Mouse (Mus musculus) forebrain, postnatal 0 days (tissue): ENCODE data around the gene Nt5c2. TPM values are rescaled to one million over a fixed set of nuclear protein-coding genes. Genes with fewer than 3 reads are reported as not detected.

Experiments
- ATAC-seq: fragments of 200-750 bp; cut with Nextera tagmentation; 2 replicates; pipeline ENCODE4 v1.8.0; 2017; ENCODE audit warnings: mild to moderate bottlenecking, moderate library complexity
- DNase-seq: peaks from one replicate; pipeline ENCODE4 v3.0.0-alpha.2; 2015
- H3K27ac ChIP-seq: fragments of 300-500 bp; sonication (generic); 2 replicates; pipeline ENCODE4 v1.5.1; 2014; ENCODE audit warnings: low read depth, mild to moderate bottlenecking, antibody characterized with exemption, low read length, moderate library complexity, mixed read lengths
- H3K27me3 ChIP-seq: fragments of 300-500 bp; sonication (generic); 2 replicates; pipeline ENCODE4 v1.6.1; 2014; ENCODE audit warnings: mild to moderate bottlenecking, low read length, mixed read lengths; ENCODE audit not compliant: insufficient read depth
- H3K36me3 ChIP-seq: fragments of 300-500 bp; sonication (generic); 2 replicates; pipeline ENCODE4 v1.6.1; 2014; ENCODE audit warnings: mild to moderate bottlenecking, moderate library complexity; ENCODE audit not compliant: insufficient read depth
- H3K4me1 ChIP-seq: fragments of 300-500 bp; sonication (generic); 2 replicates; pipeline ENCODE4 v1.6.1; 2014; ENCODE audit warnings: antibody characterized with exemption; ENCODE audit not compliant: insufficient read depth
- H3K4me2 ChIP-seq: fragments of 300-500 bp; sonication (generic); 2 replicates; pipeline ENCODE4 v1.6.1; 2014; ENCODE audit warnings: low read depth, mild to moderate bottlenecking, moderate library complexity
- H3K4me3 ChIP-seq: fragments of 300-500 bp; sonication (generic); 2 replicates; pipeline ENCODE4 v1.5.1; 2014; ENCODE audit warnings: low read depth, low read length, mixed read lengths
- H3K9ac ChIP-seq: fragments of 300-500 bp; sonication (generic); 2 replicates; pipeline ENCODE4 v1.6.1; 2014; ENCODE audit warnings: mild to moderate bottlenecking
- H3K9me3 ChIP-seq: fragments of 300-500 bp; sonication (generic); 2 replicates; pipeline ENCODE4 v1.6.1; 2016; ENCODE audit warnings: low read length
- CTCF ChIP-seq: sonication (generic); IDR thresholded peaks from 2 replicates; pipeline ENCODE4 v1.5.1; 2016; ENCODE audit warnings: antibody characterized with exemption, control low read depth, low read depth
- WGBS: fragments of 180-500 bp; shearing (Covaris S2); extraction: QIAGEN DNeasy Blood & Tissue Kit; methylation state at CpG from one replicate; pipeline ENCODE4 v1.1.7; 2014; 5-methylcytosine and 5-hydroxymethylcytosine counted together
- polyA plus RNA-seq: library from polyadenylated mRNA; unstranded; fragments of >200 nt; fragmentation: Nextera tagmentation; extraction: Ambion mirVana; gene quantifications from 2 replicates; pipeline ENCODE4 v1.2.1, GENCODE M21; 2015
- total RNA-seq: library from RNA; depleted of rRNA; stranded (reverse); fragments of >200 nt; gene quantifications from 2 replicates; pipeline ENCODE4 v1.2.3, GENCODE M21; 2014

The Nt5c2 gene
- total and polyA plus RNA-seq, 2 experiments from 2014 or later = 69.5 to 80.4 TPM

DNA sequence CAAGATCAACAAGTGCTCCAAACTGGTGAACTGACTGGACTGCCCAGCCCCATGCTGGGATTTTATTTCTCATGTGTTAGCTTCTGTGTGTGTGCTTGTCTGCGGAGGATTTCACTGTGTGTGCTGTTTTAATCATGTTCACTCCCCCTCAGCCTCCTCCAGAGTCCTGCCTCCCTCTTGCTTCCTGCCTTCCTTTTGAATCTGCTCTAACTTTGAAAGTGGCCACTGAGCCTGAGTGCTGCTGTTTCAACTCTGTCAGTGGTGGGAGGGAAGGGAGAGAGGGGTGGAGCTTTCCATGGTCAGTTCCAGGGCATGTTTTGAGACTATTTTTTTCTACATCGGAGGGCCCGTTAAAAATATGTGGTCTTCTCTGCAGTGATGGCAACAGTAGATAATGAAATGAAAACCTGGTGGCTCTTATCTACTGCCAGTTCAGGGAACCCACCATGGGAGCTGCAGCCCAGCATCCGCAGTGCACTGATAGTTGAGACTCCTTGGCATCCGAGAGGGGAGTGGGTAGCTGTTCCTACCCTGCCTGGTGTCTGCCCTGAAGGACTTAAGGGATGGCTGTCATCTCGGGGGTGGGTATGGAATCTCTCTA lies 150.1 kb downstream of the Nt5c2 start:
- H3K4me2 ChIP-seq = no peak overlapping the region
- 76% methylated on average over 6 of the region's 6 CpGs for WGBS
- no peak for ATAC-seq
- no peaks in the 10 kb centered on the region for H3K4me1 ChIP-seq
- no peak overlapping the region for H3K4me3 ChIP-seq
- no peak overlapping the region for H3K9ac ChIP-seq
- no peak for DNase-seq
- H3K27ac ChIP-seq = no peak overlapping the region
- TF ChIP-seq CTCF = no peak
- no peaks in the 10 kb centered on the region for H3K27me3 ChIP-seq
- H3K9me3 ChIP-seq = no peaks in the 10 kb centered on the region
- H3K36me3 ChIP-seq = no peaks in the 10 kb centered on the region; the same call in 1 of the 2 replicates

DNA sequence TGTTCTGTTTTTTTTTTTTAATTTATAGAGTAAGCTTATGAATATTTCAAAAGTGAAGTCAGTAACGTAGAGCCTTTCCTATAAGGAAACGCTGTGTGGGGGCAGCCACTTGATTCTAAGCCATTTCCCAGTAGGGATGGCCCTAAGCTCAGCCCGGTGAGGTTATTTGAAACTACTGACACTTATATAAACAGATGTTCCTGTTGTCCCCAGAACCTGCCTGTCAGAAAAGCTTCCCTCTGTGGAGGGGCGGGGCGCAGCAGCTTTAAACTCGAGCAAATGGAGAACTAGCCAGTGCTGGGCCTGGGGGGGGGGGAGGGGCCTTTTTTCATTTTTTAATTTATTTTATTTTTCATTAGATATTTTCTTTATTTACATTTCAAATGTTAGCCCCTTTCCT lies 150.9 kb downstream of the Nt5c2 start:
- DNase-seq = no peak
- 75% methylated on average over 6 of the region's 6 CpGs for WGBS
- H3K9me3 ChIP-seq = no peaks in the 10 kb centered on the region
- no peak for TF ChIP-seq CTCF
- ATAC-seq = no peak
- no peaks in the 10 kb centered on the region for H3K4me1 ChIP-seq
- no peak overlapping the region for H3K4me2 ChIP-seq
- H3K9ac ChIP-seq = no peak overlapping the region
- no peak overlapping the region for H3K27ac ChIP-seq
- H3K4me3 ChIP-seq = no peak overlapping the region
- no peaks in the 10 kb centered on the region for H3K27me3 ChIP-seq
- no peaks in the 10 kb centered on the region; the same call in 1 of the 2 replicates for H3K36me3 ChIP-seq

DNA sequence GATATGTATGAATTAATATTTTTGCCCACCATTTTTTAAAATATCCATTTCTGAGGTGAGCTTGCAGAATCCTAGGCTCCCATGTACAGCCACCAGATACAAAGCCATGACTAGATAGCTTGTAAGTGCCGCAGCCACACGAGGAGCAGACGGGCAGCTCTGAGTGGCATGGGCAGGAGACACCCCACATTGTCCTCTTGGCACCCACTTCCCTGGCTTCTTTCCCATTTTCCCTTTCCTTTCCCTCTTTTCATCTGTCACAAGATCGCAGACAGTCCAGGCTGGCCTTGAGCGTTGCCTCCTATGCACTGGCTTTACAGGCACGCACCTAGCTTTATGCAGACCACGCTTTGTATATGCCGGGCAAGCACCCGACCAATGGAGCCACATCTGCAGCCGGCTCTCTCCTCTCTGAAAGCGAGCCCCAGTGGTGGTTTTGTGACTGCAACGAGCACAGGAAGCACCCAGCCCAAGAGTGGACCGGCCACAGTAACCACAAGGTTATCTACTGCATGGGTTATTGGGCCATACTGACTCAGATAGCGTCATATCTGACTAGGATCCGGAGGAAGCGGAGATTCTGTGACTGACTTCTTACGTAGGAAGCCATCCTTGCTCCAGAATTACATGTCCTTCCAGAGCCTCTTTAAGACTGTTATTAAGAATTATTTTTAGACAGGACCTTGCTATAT lies 151.6 kb downstream of the Nt5c2 start:
- Histone ChIP-seq H3K4me1 (no peaks in the 10 kb centered on the region), H3K9me3 (no peaks in the 10 kb centered on the region), H3K36me3 (no peaks in the 10 kb centered on the region; the same call in 1 of the 2 replicates), H3K27ac (no peak overlapping the region), H3K9ac (no peak overlapping the region), H3K4me2 (no peak overlapping the region), H3K4me3 (no peak overlapping the region), H3K27me3 (no peaks in the 10 kb centered on the region)
- no peak for TF ChIP-seq CTCF
- ATAC-seq = no peak
- DNase-seq = no peak
- 80% methylated on average over 17 of the region's 17 CpGs for WGBS

DNA sequence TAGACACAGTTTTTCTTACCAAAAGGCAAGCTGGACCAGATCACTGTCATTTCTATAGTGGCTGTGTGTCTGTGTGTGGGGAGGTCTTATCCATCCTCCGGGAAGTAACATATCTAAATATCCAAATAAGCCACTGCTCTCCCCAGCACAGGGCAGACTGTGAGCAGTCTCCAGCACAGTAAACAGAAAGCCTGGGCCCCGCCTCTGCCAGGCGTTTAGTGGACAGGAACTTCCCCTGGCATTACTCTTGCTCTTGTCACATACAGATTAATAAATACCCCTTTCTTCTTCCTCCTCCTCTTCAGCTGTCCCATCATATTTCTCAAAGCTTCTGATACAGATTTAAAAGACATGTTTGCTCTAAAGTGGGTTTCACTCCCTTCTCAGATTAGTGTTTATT lies 152.4 kb downstream of the Nt5c2 start:
- no peak overlapping the region for H3K27ac ChIP-seq
- no peaks in the 10 kb centered on the region for H3K27me3 ChIP-seq
- no peak overlapping the region for H3K9ac ChIP-seq
- H3K36me3 ChIP-seq = no peaks in the 10 kb centered on the region; the same call in 1 of the 2 replicates
- no peaks in the 10 kb centered on the region for H3K4me1 ChIP-seq
- H3K4me3 ChIP-seq = no peak overlapping the region
- H3K9me3 ChIP-seq = no peaks in the 10 kb centered on the region
- no peak overlapping the region for H3K4me2 ChIP-seq
- ATAC-seq (no peak), DNase-seq (no peak)
- no peak for TF ChIP-seq CTCF
- 64% methylated on average over 3 of the region's 3 CpGs for WGBS

DNA sequence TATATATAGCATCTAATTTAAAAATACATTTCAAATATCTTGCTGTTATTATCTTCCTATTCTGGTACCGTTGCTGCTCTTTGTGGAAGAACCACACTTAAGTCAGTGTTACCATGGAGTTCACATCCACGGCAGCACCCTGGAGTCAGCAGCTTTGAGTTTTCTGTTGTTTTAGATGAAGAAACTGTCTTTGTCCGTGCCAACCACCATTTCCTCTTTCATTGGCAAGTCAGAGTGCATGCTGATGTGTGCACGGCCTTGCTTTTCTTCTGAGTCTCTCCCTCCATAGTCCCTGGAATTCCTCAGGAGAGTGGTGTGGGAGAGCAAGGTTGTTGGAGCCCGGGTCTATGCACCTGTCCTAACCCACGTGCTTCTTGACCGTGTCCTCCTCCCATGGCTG lies 156.8 kb downstream of the Nt5c2 start:
- H3K9me3 ChIP-seq = no peaks in the 10 kb centered on the region
- TF ChIP-seq CTCF = no peak
- 0 out of 2 replicates have a peak, but pooled peaks cover 3% of the 10 kb centered on the region for H3K4me1 ChIP-seq
- no peaks in the 10 kb centered on the region for H3K36me3 ChIP-seq
- ATAC-seq = no peak
- no peak overlapping the region for H3K9ac ChIP-seq
- DNase-seq = no peak
- H3K27me3 ChIP-seq = no peaks in the 10 kb centered on the region
- H3K4me3 ChIP-seq = no peak overlapping the region
- WGBS = 77% methylated on average over 7 of the region's 7 CpGs
- H3K27ac ChIP-seq = no peak overlapping the region
- H3K4me2 ChIP-seq = no peak overlapping the region

DNA sequence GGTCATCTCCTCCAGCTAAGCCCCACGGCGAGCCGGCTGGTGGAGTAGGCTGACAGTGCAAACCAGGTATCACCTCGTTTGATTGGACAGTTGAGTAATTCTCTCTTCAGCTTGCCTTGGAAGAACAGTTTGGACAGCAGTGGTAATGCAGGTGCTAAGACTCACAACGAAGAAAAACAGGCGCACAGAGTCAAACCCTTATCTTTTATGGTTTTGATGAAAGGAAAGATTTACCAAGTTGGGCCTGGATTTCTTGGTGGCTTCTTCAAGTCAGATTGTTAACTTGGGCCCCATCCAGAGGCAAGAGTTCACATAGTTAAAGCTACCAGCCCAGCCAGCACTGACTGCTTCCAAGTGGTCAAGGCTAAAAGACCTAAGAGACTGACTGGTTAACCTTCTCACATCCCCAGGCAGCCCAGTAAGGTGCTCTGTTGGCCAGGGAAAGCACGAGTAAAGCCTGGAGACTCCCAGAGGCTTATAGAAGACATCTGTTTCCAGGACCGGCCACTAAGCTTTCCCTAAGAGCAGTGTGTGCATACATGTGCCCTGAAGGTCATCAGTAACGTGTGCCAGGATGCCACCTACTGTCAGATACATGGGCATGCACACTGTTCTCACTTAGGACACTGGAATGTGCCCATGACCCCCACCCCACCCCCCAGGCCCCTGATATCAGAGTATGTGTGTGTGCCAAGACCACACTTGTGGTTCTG lies 157.5 kb downstream of the Nt5c2 start:
- H3K27me3 ChIP-seq = no peaks in the 10 kb centered on the region
- DNase-seq (no peak), ATAC-seq (peak; percentile 54; the same call in 1 of the 2 replicates)
- WGBS = 72% methylated on average over 9 of the region's 9 CpGs
- 0 out of 2 replicates have a peak, but pooled peaks cover 3% of the 10 kb centered on the region for H3K4me1 ChIP-seq
- no peak overlapping the region for H3K4me3 ChIP-seq
- no peaks in the 10 kb centered on the region for H3K9me3 ChIP-seq
- TF ChIP-seq CTCF = peak; percentile 50
- no peak overlapping the region for H3K4me2 ChIP-seq
- H3K9ac ChIP-seq = no peak overlapping the region
- H3K27ac ChIP-seq = no peak overlapping the region
- no peaks in the 10 kb centered on the region for H3K36me3 ChIP-seq

DNA sequence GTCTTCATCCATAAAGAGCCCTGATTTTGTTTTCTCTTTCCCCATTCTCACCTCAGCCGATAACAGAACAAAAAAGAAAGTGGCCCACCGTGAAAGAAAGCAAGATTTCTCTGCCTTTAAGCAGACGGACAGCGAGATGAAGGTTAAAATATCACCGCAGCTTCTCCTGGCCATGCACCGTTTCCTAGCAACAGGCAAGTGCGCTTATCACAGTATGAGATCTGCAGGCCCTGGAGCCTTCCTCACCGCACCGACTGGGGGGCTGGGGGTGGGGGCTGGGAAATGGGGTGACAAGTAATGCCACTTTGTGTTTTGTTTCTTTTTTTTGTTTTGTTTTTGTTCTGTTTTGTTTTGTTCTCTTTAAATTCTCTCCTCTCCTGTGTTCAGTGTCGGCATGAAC lies 158.2 kb downstream of the Nt5c2 start:
- no peak overlapping the region for H3K4me2 ChIP-seq
- H3K36me3 ChIP-seq = no peaks in the 10 kb centered on the region
- DNase-seq = no peak
- 0 out of 2 replicates have a peak overlapping the region, but pooled peaks have one; percentile 3 for H3K27ac ChIP-seq
- no peak overlapping the region for H3K4me3 ChIP-seq
- no peaks in the 10 kb centered on the region for H3K9me3 ChIP-seq
- ATAC-seq = no peak
- 0 out of 2 replicates have a peak, but pooled peaks cover 3% of the 10 kb centered on the region for H3K4me1 ChIP-seq
- no peak for TF ChIP-seq CTCF
- no peaks in the 10 kb centered on the region for H3K27me3 ChIP-seq
- H3K9ac ChIP-seq = no peak overlapping the region
- WGBS = 22% methylated on average over 10 of the region's 10 CpGs
